Mouse (Mus musculus) bone marrow, adult 2 months (tissue): ENCODE measurements at regions not wholly inside any gene's neighbourhood (a gene's known extent, or its start where the extent isn't known, plus 50 kb on each side); places are given as distances from the start of the nearest gene placed in this dataset.

Source experiments
- CTCF ChIP-seq: fragments of 200-500 bp; IDR thresholded peaks from 2 replicates; pipeline ENCODE4 v1.5.1; 2011; ENCODE audit warnings: low read length, control low read depth; ENCODE audit not compliant: control insufficient read depth, insufficient read depth
- POLR2A ChIP-seq: fragments of 200-500 bp; IDR thresholded peaks from 2 replicates; pipeline ENCODE4 v1.6.1; 2011; ENCODE audit warnings: low read depth, mild to moderate bottlenecking, control low read depth, low read length, borderline replicate concordance; ENCODE audit not compliant: control insufficient read depth

DNA sequence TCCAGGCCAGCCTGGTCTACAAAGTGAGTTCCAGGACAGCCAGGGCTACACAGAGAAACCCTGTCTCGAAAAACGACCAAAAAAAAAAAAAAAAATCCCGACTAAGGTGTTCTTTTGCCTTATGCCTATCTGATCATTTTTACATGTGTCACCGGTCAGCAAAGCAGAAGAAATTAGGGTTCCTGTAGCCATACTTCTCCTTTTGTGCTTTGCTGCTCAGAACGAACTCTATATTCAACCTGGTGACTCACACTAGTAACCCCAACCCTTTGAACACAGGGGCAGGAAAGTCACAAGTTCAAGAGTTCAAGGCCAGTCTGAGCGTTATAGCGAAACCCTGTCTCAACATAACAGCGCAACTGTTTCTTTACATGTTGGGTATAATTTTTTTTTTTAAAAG lies 108.7 kb upstream of the Tbc1d5 start:
- TF ChIP-seq POLR2A (no peak), CTCF (no peak)
